Mouse (Mus musculus): Measurements from ENCODE around the gene Twf1. TPM values are rescaled to one million over a fixed set of nuclear protein-coding genes. Genes with fewer than 3 reads are reported as not detected.

Gene Twf1
- polyA plus RNA-seq (2015; fragmentation: Nextera tagmentation; extraction: Ambion mirVana) = 54.7 and 61.6 TPM in 2 replicates

GRCm38 (mm10) chr15:94589219-94590075, at the start of gene Twf1:
Gene Twf1, minus strand, starts transcription at chr15:94589889.
- peak; percentile 98 for DNase-seq (ENCODE audit: low spot score)

DNA sequence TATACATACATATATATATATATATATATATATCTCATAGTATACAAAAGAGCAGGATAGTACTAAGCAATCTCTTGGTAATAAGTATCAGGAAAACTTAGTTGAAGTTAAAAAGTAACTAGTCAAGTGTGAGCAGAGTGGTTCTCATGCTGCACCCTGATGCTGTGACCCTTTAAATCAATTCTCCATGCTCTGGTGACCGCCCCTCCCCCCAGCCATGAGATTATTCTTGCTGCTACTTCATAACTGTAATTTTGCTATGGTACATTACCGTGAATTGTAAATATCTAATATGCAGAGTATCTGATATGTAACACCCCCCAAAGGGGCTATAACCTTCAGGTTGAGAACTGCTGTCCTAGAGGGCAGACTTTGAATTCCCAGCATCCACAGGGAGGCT, 49.4 kb upstream of the Twf1 start:
- DNase-seq (ENCODE audit: low spot score) = no peak

- no peak for DNase-seq (ENCODE audit: low spot score)
These were observed 48.5 kb upstream of the Twf1 start for GRCm38 (mm10) chr15:94638207-94638606.

DNA sequence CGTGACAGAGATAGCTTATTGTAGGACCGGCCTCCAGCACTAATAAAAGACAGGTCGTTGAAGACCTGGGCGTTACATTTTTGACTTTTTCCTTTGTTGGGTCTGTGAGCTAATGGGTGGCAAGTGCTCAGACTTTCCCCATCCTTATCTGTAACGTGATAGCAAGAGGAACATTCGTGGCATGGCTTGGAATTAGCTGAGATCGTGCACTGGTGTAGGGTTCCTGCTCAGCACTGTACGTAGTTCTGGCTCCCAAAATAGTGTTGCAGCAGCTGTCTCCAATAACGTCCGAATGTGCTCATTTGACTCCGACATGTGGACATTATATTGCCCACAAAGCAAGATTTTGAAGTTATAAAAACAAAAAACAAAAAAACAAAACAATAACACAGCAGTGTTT, 44.8 kb upstream of the Twf1 start:
- no peak for DNase-seq (ENCODE audit: low spot score)

- no peak for DNase-seq (ENCODE audit: low spot score)
These were observed 40.9 kb upstream of the Twf1 start for GRCm38 (mm10) chr15:94630553-94630952.

DNA sequence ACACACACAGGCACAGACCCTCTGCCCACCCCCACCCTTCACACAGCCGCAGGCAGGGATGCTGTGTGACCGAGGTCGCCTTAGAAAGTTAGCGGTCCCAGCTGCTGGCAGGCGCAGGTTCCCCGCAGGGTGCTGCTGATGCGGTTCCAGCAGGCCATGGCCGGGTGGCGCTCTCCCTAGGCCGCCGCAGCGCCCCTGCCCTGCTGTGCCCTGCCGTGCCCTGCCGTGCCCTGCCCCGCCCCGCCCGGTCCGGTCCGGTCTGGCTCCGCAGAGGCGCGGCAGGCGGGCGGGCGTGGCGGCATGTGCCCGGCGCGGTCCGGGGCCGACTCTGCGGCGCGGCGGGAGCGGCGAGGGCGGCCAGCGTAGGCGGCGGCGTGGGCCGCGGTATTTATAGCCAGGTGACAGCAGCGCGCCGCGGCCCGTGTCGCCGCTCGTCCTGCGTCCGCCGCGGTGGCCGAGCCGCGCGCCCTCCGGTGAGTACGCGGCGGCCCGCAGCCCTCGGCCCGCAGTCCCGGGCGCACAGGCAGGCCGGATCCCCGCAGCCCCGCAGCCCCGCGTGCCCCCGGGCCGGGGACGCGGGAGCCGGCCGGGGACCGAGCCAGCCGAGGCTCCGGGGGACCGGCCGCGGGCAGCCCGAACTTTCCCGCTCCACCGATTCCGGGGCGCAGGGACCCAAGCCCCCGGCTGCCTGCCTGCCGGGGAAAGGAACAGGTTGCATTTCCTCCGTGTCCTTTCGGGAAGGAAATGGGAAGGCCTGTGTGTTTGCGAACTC, 39.3 kb upstream of the Twf1 start, which contains the start of gene Tmem117:
TSS of gene Tmem117 (plus strand) at position 403 of the 772 bp plus-strand sequence.
- DNase-seq (ENCODE audit: low spot score) = no peak

- DNase-seq (ENCODE audit: low spot score) = no peak
These were observed 38.8 kb upstream of the Twf1 start for GRCm38 (mm10) chr15:94628463-94628829.

GRCm38 (mm10) chr15:94620909-94621308, 31.2 kb upstream of the Twf1 start:
- no peak for DNase-seq (ENCODE audit: low spot score)

GRCm38 (mm10) chr15:94616036-94616435, 26.3 kb upstream of the Twf1 start:
- no peak for DNase-seq (ENCODE audit: low spot score)

GRCm38 (mm10) chr15:94607768-94608167, 18.1 kb upstream of the Twf1 start:
- no peak for DNase-seq (ENCODE audit: low spot score)

- no peak for DNase-seq (ENCODE audit: low spot score)
These were observed 12.8 kb upstream of the Twf1 start for GRCm38 (mm10) chr15:94602441-94602840.

GRCm38 (mm10) chr15:94601339-94601738, 11.7 kb upstream of the Twf1 start:
- DNase-seq (ENCODE audit: low spot score) = peak; percentile 46

GRCm38 (mm10) chr15:94600145-94600707, 10.5 kb upstream of the Twf1 start:
- no peak for DNase-seq (ENCODE audit: low spot score)

- DNase-seq (ENCODE audit: low spot score) = no peak
These were observed 3.9 kb upstream of the Twf1 start for GRCm38 (mm10) chr15:94593586-94593985.

DNA sequence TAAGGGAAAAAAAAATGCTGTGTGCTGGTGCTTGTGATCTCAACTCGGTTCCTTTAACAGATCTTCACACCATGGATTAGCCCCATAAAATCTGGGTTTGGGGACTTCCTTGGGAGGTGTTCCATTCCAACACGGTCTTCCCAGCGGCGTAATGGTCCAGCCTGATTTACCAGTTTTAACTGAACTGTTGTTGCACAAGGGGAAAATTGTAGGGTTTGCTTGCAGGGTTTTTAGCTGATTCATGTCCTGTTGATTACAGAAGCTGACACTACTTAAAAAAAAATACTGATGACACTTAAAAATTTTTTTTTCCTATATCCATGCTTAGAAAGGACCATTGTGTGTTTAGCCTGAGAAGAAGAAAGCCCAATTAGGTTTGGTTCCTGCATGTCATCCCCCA, 1.7 kb upstream of the Twf1 start:
- no peak for DNase-seq (ENCODE audit: low spot score)

DNA sequence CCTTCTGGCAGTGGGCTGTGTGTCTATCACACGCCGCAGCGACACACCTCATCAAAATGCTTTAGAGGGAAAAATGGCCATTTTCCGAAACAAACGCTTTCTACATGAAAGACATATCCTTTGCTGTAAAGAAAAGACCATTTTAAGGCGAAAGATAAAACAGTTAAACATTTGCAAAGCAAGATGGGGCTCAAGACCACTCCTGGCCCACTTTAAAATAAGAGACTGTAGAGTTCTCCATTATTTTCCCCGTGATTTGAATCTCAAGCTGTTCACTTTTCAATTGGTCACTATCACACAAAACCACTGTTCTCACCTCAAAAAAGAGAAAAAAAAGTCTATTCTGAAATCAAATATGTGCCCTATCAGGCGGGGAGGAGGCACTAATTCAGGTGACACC, 394 bp upstream of the Twf1 start:
- no peak for DNase-seq (ENCODE audit: low spot score)

GRCm38 (mm10) chr15:94587826-94588715, 1.6 kb downstream of the Twf1 start:
- DNase-seq (ENCODE audit: low spot score) = no peak

- DNase-seq (ENCODE audit: low spot score) = no peak
These were observed 5.0 kb downstream of the Twf1 start for GRCm38 (mm10) chr15:94584738-94585137.

GRCm38 (mm10) chr15:94583153-94583552, 6.5 kb downstream of the Twf1 start:
- DNase-seq (ENCODE audit: low spot score) = no peak

DNA sequence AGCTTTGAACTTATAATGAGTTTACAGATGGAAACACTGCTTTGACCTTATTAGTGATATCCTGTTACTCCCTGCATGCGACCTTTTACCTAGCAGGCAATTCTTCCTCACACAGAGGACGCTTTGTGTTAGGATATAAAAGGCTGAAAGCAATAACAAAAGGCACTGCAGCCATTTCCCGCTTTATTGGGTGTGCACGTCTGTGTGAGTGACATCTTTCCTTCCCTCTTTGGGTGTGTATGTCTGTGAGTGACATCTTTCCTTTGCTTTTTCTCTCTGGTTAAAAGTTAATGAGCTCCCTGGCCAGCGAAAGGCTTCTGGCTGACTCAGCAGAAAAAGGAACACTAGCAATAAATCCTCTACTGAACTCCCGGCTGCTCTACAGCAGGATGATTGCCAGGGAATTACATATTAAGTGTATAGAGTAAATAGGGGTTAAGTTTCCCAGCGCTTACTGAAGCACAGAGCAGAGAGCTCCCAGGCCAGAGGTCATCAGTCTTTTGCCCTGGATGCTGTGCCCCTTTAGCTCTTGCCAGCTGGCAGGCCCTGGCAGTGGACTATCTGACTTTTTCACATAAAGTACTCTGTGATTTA, 7.6 kb downstream of the Twf1 start:
- DNase-seq (ENCODE audit: low spot score) = no peak
